Mouse (Mus musculus): ENCODE results near the gene Med23. TPM values are rescaled to one million over a fixed set of nuclear protein-coding genes. Genes with fewer than 3 reads are reported as not detected.

The Med23 gene
- polyA plus RNA-seq, 1 experiment = 19.5 TPM

DNA sequence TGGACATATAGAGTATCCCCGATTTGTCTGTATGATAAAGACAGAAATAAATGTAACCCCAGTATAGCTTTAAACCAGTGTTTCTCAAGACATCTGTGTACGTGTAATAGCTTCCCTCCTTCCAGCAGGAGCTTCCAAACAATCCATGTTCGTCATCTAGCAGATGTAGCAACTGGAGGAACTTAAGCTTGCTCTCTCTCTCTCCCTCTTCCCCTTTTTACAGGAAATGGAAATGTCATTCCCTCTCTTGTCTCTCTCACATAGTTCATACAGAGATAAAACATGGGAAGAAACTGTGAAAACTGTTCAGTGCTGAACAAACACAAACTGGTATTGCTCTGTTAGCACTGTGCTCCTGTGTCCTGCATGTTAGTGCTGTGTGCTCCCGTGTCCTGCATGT, 80.4 kb downstream of the Med23 start:
- Histone ChIP-seq H3K4me1 (ENCODE audit: control insufficient read depth, insufficient read depth, low read length) (no peaks in the 10 kb centered on the region), H3K27ac (ENCODE audit: control insufficient read depth, insufficient read depth, low read depth, low read length) (no peak overlapping the region), H3K27me3 (ENCODE audit: control insufficient read depth, insufficient read depth, low read length) (no peaks in the 10 kb centered on the region), H3K4me3 (ENCODE audit: control insufficient read depth, low read depth, low read length) (no peak overlapping the region), H3K36me3 (ENCODE audit: control insufficient read depth, insufficient read depth, low read length) (no peaks in the 10 kb centered on the region)
- TF ChIP-seq CTCF (IDR thresholded peaks at IDR 0.05; ENCODE audit: control insufficient read depth, insufficient read depth, insufficient replicate concordance, low read depth, low read length) (no peak), POLR2A (IDR thresholded peaks at IDR 0.05; ENCODE audit: control insufficient read depth, low read depth, low read length) (no peak)

GRCm38 (mm10) chr10:24951575-24951974, 81.8 kb downstream of the Med23 start:
- no peak overlapping the region for H3K4me3 ChIP-seq (ENCODE audit: control insufficient read depth, low read depth, low read length)
- TF ChIP-seq POLR2A (IDR thresholded peaks at IDR 0.05; ENCODE audit: control insufficient read depth, low read depth, low read length) (no peak), CTCF (IDR thresholded peaks at IDR 0.05; ENCODE audit: control insufficient read depth, insufficient read depth, insufficient replicate concordance, low read depth, low read length) (no peak)
- H3K27me3 ChIP-seq (ENCODE audit: control insufficient read depth, insufficient read depth, low read length) = no peaks in the 10 kb centered on the region
- no peaks in the 10 kb centered on the region for H3K4me1 ChIP-seq (ENCODE audit: control insufficient read depth, insufficient read depth, low read length)
- H3K27ac ChIP-seq (ENCODE audit: control insufficient read depth, insufficient read depth, low read depth, low read length) = no peak overlapping the region
- no peaks in the 10 kb centered on the region for H3K36me3 ChIP-seq (ENCODE audit: control insufficient read depth, insufficient read depth, low read length)

GRCm38 (mm10) chr10:24952549-24952948, 82.8 kb downstream of the Med23 start:
- no peaks in the 10 kb centered on the region for H3K27me3 ChIP-seq (ENCODE audit: control insufficient read depth, insufficient read depth, low read length)
- no peak overlapping the region for H3K4me3 ChIP-seq (ENCODE audit: control insufficient read depth, low read depth, low read length)
- TF ChIP-seq CTCF (IDR thresholded peaks at IDR 0.05; ENCODE audit: control insufficient read depth, insufficient read depth, insufficient replicate concordance, low read depth, low read length) (no peak), POLR2A (IDR thresholded peaks at IDR 0.05; ENCODE audit: control insufficient read depth, low read depth, low read length) (no peak)
- no peaks in the 10 kb centered on the region for H3K4me1 ChIP-seq (ENCODE audit: control insufficient read depth, insufficient read depth, low read length)
- H3K36me3 ChIP-seq (ENCODE audit: control insufficient read depth, insufficient read depth, low read length) = no peaks in the 10 kb centered on the region
- H3K27ac ChIP-seq (ENCODE audit: control insufficient read depth, insufficient read depth, low read depth, low read length) = no peak overlapping the region

GRCm38 (mm10) chr10:24953876-24954275, 84.1 kb downstream of the Med23 start:
- Histone ChIP-seq H3K27ac (ENCODE audit: control insufficient read depth, insufficient read depth, low read depth, low read length) (no peak overlapping the region), H3K4me3 (ENCODE audit: control insufficient read depth, low read depth, low read length) (no peak overlapping the region), H3K27me3 (ENCODE audit: control insufficient read depth, insufficient read depth, low read length) (no peaks in the 10 kb centered on the region), H3K4me1 (ENCODE audit: control insufficient read depth, insufficient read depth, low read length) (0 out of 2 replicates have a peak, but pooled peaks cover 6% of the 10 kb centered on the region), H3K36me3 (ENCODE audit: control insufficient read depth, insufficient read depth, low read length) (no peaks in the 10 kb centered on the region)
- TF ChIP-seq CTCF (IDR thresholded peaks at IDR 0.05; ENCODE audit: control insufficient read depth, insufficient read depth, insufficient replicate concordance, low read depth, low read length) = no peak
- no peak for TF ChIP-seq POLR2A (IDR thresholded peaks at IDR 0.05; ENCODE audit: control insufficient read depth, low read depth, low read length)

GRCm38 (mm10) chr10:24958280-24959042, 88.7 kb downstream of the Med23 start:
- Histone ChIP-seq H3K4me1 (ENCODE audit: control insufficient read depth, insufficient read depth, low read length) (0 out of 2 replicates have a peak, but pooled peaks cover 8% of the 10 kb centered on the region), H3K27ac (ENCODE audit: control insufficient read depth, insufficient read depth, low read depth, low read length) (peak overlapping the region; percentile 17; the same call in 1 of the 2 replicates), H3K36me3 (ENCODE audit: control insufficient read depth, insufficient read depth, low read length) (no peaks in the 10 kb centered on the region), H3K27me3 (ENCODE audit: control insufficient read depth, insufficient read depth, low read length) (no peaks in the 10 kb centered on the region), H3K4me3 (ENCODE audit: control insufficient read depth, low read depth, low read length) (no peak overlapping the region)
- TF ChIP-seq CTCF (IDR thresholded peaks at IDR 0.05; ENCODE audit: control insufficient read depth, insufficient read depth, insufficient replicate concordance, low read depth, low read length) = no peak
- no peak for TF ChIP-seq POLR2A (IDR thresholded peaks at IDR 0.05; ENCODE audit: control insufficient read depth, low read depth, low read length)

DNA sequence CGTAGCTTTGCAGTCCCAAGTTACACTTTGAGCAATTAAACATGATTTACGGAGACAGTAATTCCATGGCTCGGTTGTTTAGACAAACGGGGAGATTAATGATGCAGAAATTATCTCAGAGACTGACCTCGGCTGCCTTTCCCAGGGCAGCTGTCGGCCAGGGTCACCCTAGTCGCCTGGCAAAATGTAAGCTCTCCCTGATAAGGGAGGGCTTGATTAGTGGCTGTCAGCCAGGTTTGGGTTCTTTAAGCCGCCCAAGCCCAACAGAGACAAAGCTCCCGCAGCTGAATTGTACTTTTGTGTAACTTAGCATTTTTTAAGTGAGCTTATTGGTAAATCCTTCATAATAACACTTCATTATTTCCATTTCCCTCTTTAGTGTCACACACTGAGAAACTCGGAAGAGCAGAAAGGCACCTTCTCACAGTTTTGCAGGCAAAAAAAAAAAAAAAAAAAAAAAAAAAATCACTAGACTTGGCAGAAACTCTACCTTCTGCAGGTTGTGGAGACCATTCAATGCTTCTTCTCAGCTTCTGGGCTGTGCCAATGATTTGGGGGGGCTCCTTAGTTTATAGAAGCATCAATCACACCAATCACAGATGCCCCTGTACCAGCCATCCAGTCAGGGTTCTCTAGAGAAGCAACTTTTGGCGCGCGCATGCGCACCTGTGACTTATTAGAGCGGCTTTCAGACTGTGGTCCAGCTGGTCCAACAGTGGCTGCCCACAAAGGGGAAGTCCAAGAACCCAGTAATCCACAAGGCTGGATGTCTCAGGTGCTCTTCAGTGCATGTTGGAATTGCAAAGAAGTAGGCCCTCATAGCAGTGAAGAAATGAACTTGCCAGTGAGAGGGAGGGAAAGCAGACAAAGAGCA, 89.5 kb downstream of the Med23 start:
- Histone ChIP-seq H3K4me1 (ENCODE audit: control insufficient read depth, insufficient read depth, low read length) (0 out of 2 replicates have a peak, but pooled peaks cover 8% of the 10 kb centered on the region), H3K27ac (ENCODE audit: control insufficient read depth, insufficient read depth, low read depth, low read length) (no peak overlapping the region), H3K36me3 (ENCODE audit: control insufficient read depth, insufficient read depth, low read length) (no peaks in the 10 kb centered on the region), H3K4me3 (ENCODE audit: control insufficient read depth, low read depth, low read length) (no peak overlapping the region), H3K27me3 (ENCODE audit: control insufficient read depth, insufficient read depth, low read length) (no peaks in the 10 kb centered on the region)
- TF ChIP-seq CTCF (IDR thresholded peaks at IDR 0.05; ENCODE audit: control insufficient read depth, insufficient read depth, insufficient replicate concordance, low read depth, low read length) (no peak), POLR2A (IDR thresholded peaks at IDR 0.05; ENCODE audit: control insufficient read depth, low read depth, low read length) (no peak)

GRCm38 (mm10) chr10:24961112-24961511, 91.3 kb downstream of the Med23 start:
- no peak overlapping the region for H3K4me3 ChIP-seq (ENCODE audit: control insufficient read depth, low read depth, low read length)
- H3K36me3 ChIP-seq (ENCODE audit: control insufficient read depth, insufficient read depth, low read length) = no peaks in the 10 kb centered on the region
- no peaks in the 10 kb centered on the region for H3K27me3 ChIP-seq (ENCODE audit: control insufficient read depth, insufficient read depth, low read length)
- H3K27ac ChIP-seq (ENCODE audit: control insufficient read depth, insufficient read depth, low read depth, low read length) = no peak overlapping the region
- H3K4me1 ChIP-seq (ENCODE audit: control insufficient read depth, insufficient read depth, low read length) = 0 out of 2 replicates have a peak, but pooled peaks cover 8% of the 10 kb centered on the region
- TF ChIP-seq POLR2A (IDR thresholded peaks at IDR 0.05; ENCODE audit: control insufficient read depth, low read depth, low read length) = no peak
- TF ChIP-seq CTCF (IDR thresholded peaks at IDR 0.05; ENCODE audit: control insufficient read depth, insufficient read depth, insufficient replicate concordance, low read depth, low read length) = no peak
